Mouse (Mus musculus): ENCODE results near the gene St14. TPM values are rescaled to one million over a fixed set of nuclear protein-coding genes. Genes with fewer than 3 reads are reported as not detected.

The St14 gene
- 0.08 and 0.10 TPM in 2 replicates for total RNA-seq (2012; rRNA removed)
- under 1 TPM in 1 of 2 experiments, not detected in 1; 0.19 TPM for polyA plus RNA-seq (2012; ENCODE audit: insufficient read depth in 1 of 2, insufficient read length in 2 of 2, low read depth in 1 of 2, low replicate concordance in 2 of 2, missing spikeins in 1 of 2)

- peak within 1 kb of the TSS; percentile 67 for H3K9ac ChIP-seq (ENCODE audit: control insufficient read depth, low read depth, low read length, poor library complexity, severe bottlenecking)
- TF ChIP-seq POLR2A (IDR thresholded peaks at IDR 0.05; ENCODE audit: control insufficient read depth in 1 of 2, insufficient read depth in 1 of 2, low read depth in 1 of 2, low read length in 2 of 2, poor library complexity in 1 of 2) (0 out of 4 replicates have a peak, but pooled peaks of 1 of the 2 experiments have one; percentile 11), POLR2AphosphoS2 (IDR thresholded peaks at IDR 0.05; ENCODE audit: low read length) (no peak)
These were observed at the start of gene St14 for GRCm38 (mm10) chr9:31131205-31131968. Gene St14, minus strand, starts transcription at chr9:31131853.

GRCm38 (mm10) chr9:31177692-31178091, 46.0 kb upstream of the St14 start:
- H3K9ac ChIP-seq (ENCODE audit: control insufficient read depth, low read depth, low read length, poor library complexity, severe bottlenecking), result no peak overlapping the region
- TF ChIP-seq KAT2A (conservative IDR thresholded peaks at IDR 0.05; ENCODE audit: low read depth, low read length), result no peak
- no peak overlapping the region for H3K4me3 ChIP-seq (ENCODE audit: control insufficient read depth in 1 of 2, insufficient read depth in 1 of 2, low read depth in 2 of 2, low read length in 2 of 2)
- DNase-seq (ENCODE audit: low read depth, low spot score), result no peak
- H3K36me3 ChIP-seq (ENCODE audit: control insufficient read depth in 1 of 2, insufficient read depth in 2 of 2, low read length in 2 of 2), result peaks cover 0 to 25% of the 10 kb centered on the region in 2 experiments; a peak in 2 of 4 replicates
- peaks cover 7 to 27% of the 10 kb centered on the region in 2 experiments for H3K4me1 ChIP-seq (ENCODE audit: control insufficient read depth in 1 of 2, insufficient read depth in 2 of 2, low read length in 2 of 2)
- no peaks in the 10 kb centered on the region for H3K79me2 ChIP-seq (ENCODE audit: control insufficient read depth, insufficient read depth, low read length, poor library complexity)
- H3K27ac ChIP-seq (ENCODE audit: control insufficient read depth, low read depth, low read length), result no peak overlapping the region
- H3K9me3 ChIP-seq (replicated peaks; ENCODE audit: insufficient read depth, low read length), result no peaks in the 10 kb centered on the region
- H3K27me3 ChIP-seq (ENCODE audit: control insufficient read depth in 1 of 2, insufficient read depth in 2 of 2, low read length in 2 of 2), result no peaks in the 10 kb centered on the region

More at GRCm38 (mm10) chr9:31131205-31131968, at the start of gene St14:
- H3K4me1 ChIP-seq (ENCODE audit: control insufficient read depth in 1 of 2, insufficient read depth in 2 of 2, low read length in 2 of 2), result peaks cover 0 to 13% of the 10 kb centered on the region in 2 experiments; a peak in 2 of 4 replicates
- H3K79me2 ChIP-seq (ENCODE audit: control insufficient read depth, insufficient read depth, low read length, poor library complexity), result no peaks in the 10 kb centered on the region; the same call in 1 of the 2 replicates
- H3K27me3 ChIP-seq (ENCODE audit: control insufficient read depth in 1 of 2, insufficient read depth in 2 of 2, low read length in 2 of 2), result peaks cover 0 to 2% of the 10 kb centered on the region in 2 experiments; a peak in 2 of 4 replicates
- peak within 1 kb of the TSS; percentile 65 to 67 for H3K4me3 ChIP-seq (ENCODE audit: control insufficient read depth in 1 of 2, insufficient read depth in 1 of 2, low read depth in 2 of 2, low read length in 2 of 2)
- no peak for DNase-seq (ENCODE audit: low read depth, low spot score)
- H3K27ac ChIP-seq (ENCODE audit: control insufficient read depth, low read depth, low read length), result no peak within 1 kb of the TSS
- no peaks in the 10 kb centered on the region; a peak in 1 of 4 replicates for H3K36me3 ChIP-seq (ENCODE audit: control insufficient read depth in 1 of 2, insufficient read depth in 2 of 2, low read length in 2 of 2)
- H3K9me3 ChIP-seq (replicated peaks; ENCODE audit: insufficient read depth, low read length), result no peaks in the 10 kb centered on the region

GRCm38 (mm10) chr9:31176379-31177130, 44.9 kb upstream of the St14 start:
- H3K4me3 ChIP-seq (ENCODE audit: control insufficient read depth in 1 of 2, insufficient read depth in 1 of 2, low read depth in 2 of 2, low read length in 2 of 2), result no peak overlapping the region
- no peaks in the 10 kb centered on the region for H3K27me3 ChIP-seq (ENCODE audit: control insufficient read depth in 1 of 2, insufficient read depth in 2 of 2, low read length in 2 of 2)
- H3K9me3 ChIP-seq (replicated peaks; ENCODE audit: insufficient read depth, low read length), result no peaks in the 10 kb centered on the region
- DNase-seq (ENCODE audit: low read depth, low spot score), result peak; percentile 92
- no peak overlapping the region for H3K9ac ChIP-seq (ENCODE audit: control insufficient read depth, low read depth, low read length, poor library complexity, severe bottlenecking)
- H3K79me2 ChIP-seq (ENCODE audit: control insufficient read depth, insufficient read depth, low read length, poor library complexity), result no peaks in the 10 kb centered on the region
- peak overlapping the region; percentile 31 for H3K27ac ChIP-seq (ENCODE audit: control insufficient read depth, low read depth, low read length)
- H3K4me1 ChIP-seq (ENCODE audit: control insufficient read depth in 1 of 2, insufficient read depth in 2 of 2, low read length in 2 of 2), result peaks cover 7 to 24% of the 10 kb centered on the region in 2 experiments
- peaks cover 0 to 25% of the 10 kb centered on the region in 2 experiments; a peak in 2 of 4 replicates for H3K36me3 ChIP-seq (ENCODE audit: control insufficient read depth in 1 of 2, insufficient read depth in 2 of 2, low read length in 2 of 2)
- TF ChIP-seq CTCF (IDR thresholded peaks at IDR 0.05 in 2 of 3, conservative IDR thresholded peaks at IDR 0.05 in 1 of 3; ENCODE audit: control insufficient read depth in 1 of 3, insufficient read depth in 1 of 3, low read depth in 2 of 3, low read length in 3 of 3, poor library complexity in 1 of 3, severe bottlenecking in 1 of 3) (no peak), MAFK (IDR thresholded peaks at IDR 0.05; ENCODE audit: borderline replicate concordance, low read depth, low read length) (no peak), MAX (IDR thresholded peaks at IDR 0.05; ENCODE audit: low read length) (peak; percentile 87), POLR2AphosphoS5 (IDR thresholded peaks at IDR 0.05; ENCODE audit: borderline replicate concordance, low read depth, low read length) (no peak), CHD2 (IDR thresholded peaks at IDR 0.05; ENCODE audit: low read length) (no peak), ZNF384 (IDR thresholded peaks at IDR 0.05; ENCODE audit: low read depth, low read length) (no peak), NELFE (IDR thresholded peaks at IDR 0.05; ENCODE audit: low read depth, low read length) (no peak), GATA1 (IDR thresholded peaks at IDR 0.05; ENCODE audit: low read depth, low read length) (peak; percentile 66), ZC3H11A (IDR thresholded peaks at IDR 0.05; ENCODE audit: low read depth, low read length) (no peak), MAZ (IDR thresholded peaks at IDR 0.05; ENCODE audit: low read depth, low read length) (no peak), USF1 (IDR thresholded peaks at IDR 0.05; ENCODE audit: low read depth, low read length) (no peak), UBTF (IDR thresholded peaks at IDR 0.05; ENCODE audit: borderline replicate concordance, insufficient read depth, low read depth, low read length) (no peak), MEF2A (IDR thresholded peaks at IDR 0.05; ENCODE audit: extremely low read depth, insufficient replicate concordance, low read depth, low read length, poor library complexity, severe bottlenecking) (no peak), GABPA (IDR thresholded peaks at IDR 0.05; ENCODE audit: low read depth, low read length) (no peak), MXI1 (IDR thresholded peaks at IDR 0.05; ENCODE audit: low read depth, low read length) (peak; percentile 78; the same call in 1 of the 2 replicates), RAD21 (IDR thresholded peaks at IDR 0.05; ENCODE audit: low read depth, low read length) (no peak), E2F4 (IDR thresholded peaks at IDR 0.05; ENCODE audit: borderline replicate concordance, low read depth, low read length) (no peak), ZKSCAN1 (IDR thresholded peaks at IDR 0.05; ENCODE audit: low read depth, low read length) (no peak), TBP (IDR thresholded peaks at IDR 0.05; ENCODE audit: low read depth, low read length) (no peak), MYB (IDR thresholded peaks at IDR 0.05; ENCODE audit: low read depth, low read length) (no peak)

Data from MEL (cell line).